Comparison of ENCODE assay signal across 9 mouse cellular contexts in genomic region chr14:115092952-115093351, GRCm38 (mm10). TPM values are rescaled to one million over a fixed set of nuclear protein-coding genes. Genes with fewer than 3 reads are reported as not detected.
DNase-seq lines count a peak whose midpoint lies in the region; ATAC-seq and TF ChIP-seq lines count a peak whose summit lies in the region.
"Had no signal": no experiment of that assay in that cellular context is flagged by ENCODE, and none has a peak within 500 bp of the region (broad histone marks: within the 10 kb centered on the region; RNA-seq: fewer than 3 reads in every experiment).

No protein-coding gene starts in this region.

- H3K27ac ChIP-seq in left cerebral cortex, adult 2 months = no peak overlapping the region
- H3K27ac ChIP-seq in forebrain, embryonic 12.5 days = no peak overlapping the region
- H3K27ac ChIP-seq in limb, embryonic 10.5 days = peak overlapping the region; percentile 79
- no peak overlapping the region for H3K27ac ChIP-seq in neural tube, embryonic 13.5 days (replicated peaks)

- intact Hi-C loops in left cerebral cortex, adult 2 months (cut with DNase I) = loop anchor here (5.0 kb wide), 3 partner anchors 39 to 99 kb away; no protein-coding TSS in a partner anchor
- intact Hi-C loops in left cerebral cortex, postnatal 36 days (cut with DNase I) = no loop called here

- H3K27me3 ChIP-seq in forebrain, embryonic 12.5 days = peaks cover 45% of the 10 kb centered on the region
- peaks cover 39% of the 10 kb centered on the region for H3K27me3 ChIP-seq in limb, embryonic 10.5 days (ENCODE audit: low read depth, poor library complexity, severe bottlenecking)
- peaks cover 52% of the 10 kb centered on the region for H3K27me3 ChIP-seq in neural tube, embryonic 13.5 days

- no peaks in the 10 kb centered on the region for H3K36me3 ChIP-seq in forebrain, embryonic 12.5 days (replicated peaks)
- peaks cover 10% of the 10 kb centered on the region; the same call in 1 of the 2 replicates for H3K36me3 ChIP-seq in limb, embryonic 10.5 days
- H3K36me3 ChIP-seq in neural tube, embryonic 13.5 days = no peaks in the 10 kb centered on the region

- 0 out of 2 replicates have a peak, but pooled peaks have one; percentile 2 for ATAC-seq in forebrain, embryonic 12.5 days (ENCODE audit: low FRiP score)
- no peak for ATAC-seq in neural tube, embryonic 13.5 days (ENCODE audit: low read depth)

- TF ChIP-seq CTCF in left cerebral cortex, adult 2 months (IDR thresholded peaks at IDR 0.05) = no peak

- peak overlapping the region; percentile 98 for H3K4me2 ChIP-seq in forebrain, embryonic 12.5 days
- H3K4me2 ChIP-seq in neural tube, embryonic 13.5 days = peak overlapping the region; percentile 87

- WGBS in forebrain, embryonic 12.5 days = 23% methylated on average over 6 of the region's 6 CpGs
- 18% methylated on average over 6 of the region's 6 CpGs for WGBS in limb, embryonic 10.5 days
- 21% methylated on average over 6 of the region's 6 CpGs for WGBS in neural tube, embryonic 13.5 days

- DNase-seq in left cerebral cortex, adult 2 months (ENCODE audit: extremely low spot score in 1 of 2, low spot score in 2 of 2) = no peak
- DNase-seq in left cerebral cortex, postnatal 36 days (ENCODE audit: low spot score in 2 of 2) = no peak
- no peak for DNase-seq in limb, embryonic 10.5 days (ENCODE audit: low spot score)
- DNase-seq in ovary, postnatal 14 days (ENCODE audit: low spot score) = no peak
- no peak for DNase-seq in lung, adult 18-20 months
- no peak for DNase-seq in spleen, adult 12 weeks (ENCODE audit: low spot score)

- no peaks in the 10 kb centered on the region for H3K9me3 ChIP-seq in forebrain, embryonic 12.5 days
- H3K9me3 ChIP-seq in limb, embryonic 10.5 days (replicated peaks) = no peaks in the 10 kb centered on the region
- no peaks in the 10 kb centered on the region for H3K9me3 ChIP-seq in neural tube, embryonic 13.5 days

- H3K4me3 ChIP-seq in left cerebral cortex, adult 2 months = peak overlapping the region; percentile 82
- H3K4me3 ChIP-seq in forebrain, embryonic 12.5 days (replicated peaks) = peak overlapping the region; percentile 52
- H3K4me3 ChIP-seq in limb, embryonic 10.5 days = peak overlapping the region; percentile 82
- H3K4me3 ChIP-seq in neural tube, embryonic 13.5 days = peak overlapping the region; percentile 61

- peak overlapping the region; percentile 52; the same call in 1 of the 2 replicates for H3K9ac ChIP-seq in forebrain, embryonic 12.5 days
- H3K9ac ChIP-seq in neural tube, embryonic 13.5 days = peak overlapping the region; percentile 69

- peaks cover 6% of the 10 kb centered on the region for H3K4me1 ChIP-seq in forebrain, embryonic 12.5 days
- H3K4me1 ChIP-seq in limb, embryonic 10.5 days = peaks cover 31% of the 10 kb centered on the region
- peaks cover 6% of the 10 kb centered on the region; the same call in 1 of the 2 replicates for H3K4me1 ChIP-seq in neural tube, embryonic 13.5 days (replicated peaks)

RNA-seq across cellular contexts. Expression of gene Gpc5, which starts 0.9 kb away (rescaled TPM):
- 10 to 100 TPM; 31.6 to 34.7 TPM for total RNA-seq in left cerebral cortex, adult 2 months (2021)
- 10 to 100 TPM; 31.3 to 34.0 TPM for total RNA-seq in left cerebral cortex, postnatal 36 days (2021)
- 0.91 and 1.3 TPM in 2 replicates for polyA plus RNA-seq in forebrain, embryonic 12.5 days (2016; fragmentation: Nextera tagmentation; extraction: Ambion mirVana)
- 8.7 and 16.0 TPM in 2 replicates for polyA plus RNA-seq in limb, embryonic 10.5 days (2016; fragmentation: Nextera tagmentation; extraction: Ambion mirVana)
- polyA plus RNA-seq in neural tube, embryonic 13.5 days (2015; fragmentation: Nextera tagmentation; extraction: Ambion mirVana) = 6.7 and 7.1 TPM in 2 replicates
- total RNA-seq: neutrophil, adult 5-6 weeks had no signal
